Mouse (Mus musculus) lung, embryonic 15.5 days (tissue): ENCODE measurements at regions not wholly inside any gene's neighbourhood (a gene's known extent, or its start where the extent isn't known, plus 50 kb on each side); places are given as distances from the start of the nearest gene placed in this dataset.

Experiments used
- ATAC-seq: fragments of 200-750 bp; cut with Nextera tagmentation; 2 replicates; pipeline ENCODE4 v1.8.0; 2017; ENCODE audit warnings: moderate number of reproducible peaks, borderline replicate concordance; ENCODE audit not compliant: low FRiP score, low TSS enrichment; ENCODE audit errors: extremely low read depth
- H3K27ac ChIP-seq: fragments of 300-500 bp; sonication (generic); 2 replicates; pipeline ENCODE4 v1.5.1; 2015; ENCODE audit warnings: moderate library complexity, mild to moderate bottlenecking, inconsistent platforms
- H3K27me3 ChIP-seq: fragments of 300-500 bp; sonication (generic); 2 replicates; pipeline ENCODE4 v1.6.1; 2015; ENCODE audit warnings: inconsistent platforms
- H3K36me3 ChIP-seq: fragments of 300-500 bp; sonication (generic); 2 replicates; pipeline ENCODE4 v1.6.1; 2015; ENCODE audit warnings: inconsistent platforms
- H3K4me1 ChIP-seq: fragments of 300-500 bp; sonication (generic); 2 replicates; pipeline ENCODE4 v1.6.1; 2015; ENCODE audit warnings: inconsistent platforms
- H3K4me2 ChIP-seq: fragments of 300-500 bp; sonication (generic); 2 replicates; pipeline ENCODE4 v1.6.1; 2015; ENCODE audit warnings: inconsistent platforms, mild to moderate bottlenecking, moderate library complexity
- H3K4me3 ChIP-seq: fragments of 300-500 bp; sonication (generic); 2 replicates; pipeline ENCODE4 v1.5.1; 2015; ENCODE audit warnings: mild to moderate bottlenecking, inconsistent platforms
- H3K9ac ChIP-seq: fragments of 300-500 bp; sonication (generic); 2 replicates; pipeline ENCODE4 v1.6.1; 2015; ENCODE audit warnings: inconsistent platforms
- H3K9me3 ChIP-seq: fragments of 300-500 bp; sonication (generic); 2 replicates; pipeline ENCODE4 v1.6.1; 2016; ENCODE audit warnings: inconsistent platforms
- WGBS: fragments of 180-500 bp; shearing (Covaris S2); methylation state at CpG from one replicate; pipeline ENCODE4 v1.1.7; 2015; 5-methylcytosine and 5-hydroxymethylcytosine counted together

- Histone ChIP-seq H3K4me3 (no peak overlapping the region), H3K9me3 (no peaks in the 10 kb centered on the region), H3K9ac (no peak overlapping the region), H3K4me2 (no peak overlapping the region), H3K27ac (no peak overlapping the region), H3K4me1 (no peaks in the 10 kb centered on the region), H3K36me3 (no peaks in the 10 kb centered on the region), H3K27me3 (no peaks in the 10 kb centered on the region)
- 55% methylated on average over 4 of the region's 4 CpGs for WGBS
- ATAC-seq, result no peak
Measured at GRCm38 (mm10) chr3:140409239-140409638, 802.9 kb downstream of the Pdha2 start.
